Mouse (Mus musculus): Measurements from ENCODE around the gene Fbxl14. TPM values are rescaled to one million over a fixed set of nuclear protein-coding genes. Genes with fewer than 3 reads are reported as not detected.

The Fbxl14 gene
- polyA plus RNA-seq, 1 experiment from 2014 or later, result 5.3 TPM

GRCm38 (mm10) chr6:119485486-119485885 lies 6.0 kb downstream of the Fbxl14 start:
- no peak overlapping the region for H3K9ac ChIP-seq (replicated peaks; ENCODE audit: low read depth, low read length)
- peaks cover 7% of the 10 kb centered on the region for H3K36me3 ChIP-seq (ENCODE audit: control insufficient read depth, insufficient read depth, low read length)
- 10% methylated on average over 2 of the region's 2 CpGs for WGBS
- no peak overlapping the region for H3K4me3 ChIP-seq (ENCODE audit: low read depth, low read length)
- no peaks in the 10 kb centered on the region for H3K27me3 ChIP-seq (ENCODE audit: control insufficient read depth, insufficient read depth, low read length)
- ATAC-seq (ENCODE audit: insufficient number of reproducible peaks, insufficient read depth, low FRiP score, low read depth), result no peak
- peaks cover 16% of the 10 kb centered on the region for H3K4me1 ChIP-seq (ENCODE audit: control insufficient read depth, insufficient read depth, low read length)
- H3K27ac ChIP-seq (ENCODE audit: low read length), result no peak overlapping the region
- no peak overlapping the region for H3K4me2 ChIP-seq (replicated peaks; ENCODE audit: low read depth, low read length)
- H3K9me3 ChIP-seq (ENCODE audit: control insufficient read depth, low read depth, low read length), result no peaks in the 10 kb centered on the region

- 84% methylated on average over 12 of the region's 12 CpGs for WGBS
- no peaks in the 10 kb centered on the region for H3K9me3 ChIP-seq (ENCODE audit: control insufficient read depth, low read depth, low read length)
- H3K27ac ChIP-seq (ENCODE audit: low read length), result no peak overlapping the region
- H3K4me2 ChIP-seq (replicated peaks; ENCODE audit: low read depth, low read length), result no peak overlapping the region
- peaks cover 14% of the 10 kb centered on the region for H3K4me1 ChIP-seq (ENCODE audit: control insufficient read depth, insufficient read depth, low read length)
- no peaks in the 10 kb centered on the region for H3K27me3 ChIP-seq (ENCODE audit: control insufficient read depth, insufficient read depth, low read length)
- H3K9ac ChIP-seq (replicated peaks; ENCODE audit: low read depth, low read length), result no peak overlapping the region
- peaks cover 7% of the 10 kb centered on the region for H3K36me3 ChIP-seq (ENCODE audit: control insufficient read depth, insufficient read depth, low read length)
- no peak for ATAC-seq (ENCODE audit: insufficient number of reproducible peaks, insufficient read depth, low FRiP score, low read depth)
- H3K4me3 ChIP-seq (ENCODE audit: low read depth, low read length), result no peak overlapping the region
Measured at GRCm38 (mm10) chr6:119486381-119487084, 7.1 kb downstream of the Fbxl14 start.

GRCm38 (mm10) chr6:119487085-119487458 lies 7.6 kb downstream of the Fbxl14 start:
- Histone ChIP-seq H3K4me1 (ENCODE audit: control insufficient read depth, insufficient read depth, low read length) (peaks cover 17% of the 10 kb centered on the region), H3K27me3 (ENCODE audit: control insufficient read depth, insufficient read depth, low read length) (no peaks in the 10 kb centered on the region), H3K4me2 (replicated peaks; ENCODE audit: low read depth, low read length) (no peak overlapping the region), H3K9me3 (ENCODE audit: control insufficient read depth, low read depth, low read length) (no peaks in the 10 kb centered on the region), H3K27ac (ENCODE audit: low read length) (no peak overlapping the region), H3K9ac (replicated peaks; ENCODE audit: low read depth, low read length) (no peak overlapping the region), H3K36me3 (ENCODE audit: control insufficient read depth, insufficient read depth, low read length) (peaks cover 7% of the 10 kb centered on the region), H3K4me3 (ENCODE audit: low read depth, low read length) (no peak overlapping the region)
- no peak for ATAC-seq (ENCODE audit: insufficient number of reproducible peaks, insufficient read depth, low FRiP score, low read depth)
- WGBS, result 82% methylated on average over 7 of the region's 7 CpGs

DNA sequence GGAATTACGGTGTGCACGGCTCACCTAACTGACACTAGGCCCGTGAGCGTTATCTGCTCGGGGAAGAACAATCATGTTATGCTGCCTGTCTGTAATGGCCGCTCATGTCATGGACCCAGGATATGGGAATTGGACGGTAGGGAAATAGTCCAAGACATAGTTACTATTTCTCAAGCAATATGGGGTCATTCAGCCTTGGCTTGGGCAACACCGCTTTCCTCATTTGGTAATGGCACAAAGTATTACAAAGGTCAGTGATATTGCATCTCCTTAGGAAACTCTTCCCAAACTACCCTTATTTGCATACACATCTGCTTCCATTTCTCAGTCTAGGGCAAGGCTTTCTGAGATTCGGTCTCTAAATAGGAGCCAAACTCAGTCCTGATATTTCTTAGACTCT lies 8.2 kb downstream of the Fbxl14 start:
- 86% methylated on average over 9 of the region's 9 CpGs for WGBS
- no peaks in the 10 kb centered on the region for H3K9me3 ChIP-seq (ENCODE audit: control insufficient read depth, low read depth, low read length)
- H3K27me3 ChIP-seq (ENCODE audit: control insufficient read depth, insufficient read depth, low read length), result no peaks in the 10 kb centered on the region
- H3K4me2 ChIP-seq (replicated peaks; ENCODE audit: low read depth, low read length), result no peak overlapping the region
- no peak for ATAC-seq (ENCODE audit: insufficient number of reproducible peaks, insufficient read depth, low FRiP score, low read depth)
- peaks cover 18% of the 10 kb centered on the region for H3K4me1 ChIP-seq (ENCODE audit: control insufficient read depth, insufficient read depth, low read length)
- no peak overlapping the region for H3K4me3 ChIP-seq (ENCODE audit: low read depth, low read length)
- H3K9ac ChIP-seq (replicated peaks; ENCODE audit: low read depth, low read length), result no peak overlapping the region
- peaks cover 7% of the 10 kb centered on the region for H3K36me3 ChIP-seq (ENCODE audit: control insufficient read depth, insufficient read depth, low read length)
- no peak overlapping the region for H3K27ac ChIP-seq (ENCODE audit: low read length)

DNA sequence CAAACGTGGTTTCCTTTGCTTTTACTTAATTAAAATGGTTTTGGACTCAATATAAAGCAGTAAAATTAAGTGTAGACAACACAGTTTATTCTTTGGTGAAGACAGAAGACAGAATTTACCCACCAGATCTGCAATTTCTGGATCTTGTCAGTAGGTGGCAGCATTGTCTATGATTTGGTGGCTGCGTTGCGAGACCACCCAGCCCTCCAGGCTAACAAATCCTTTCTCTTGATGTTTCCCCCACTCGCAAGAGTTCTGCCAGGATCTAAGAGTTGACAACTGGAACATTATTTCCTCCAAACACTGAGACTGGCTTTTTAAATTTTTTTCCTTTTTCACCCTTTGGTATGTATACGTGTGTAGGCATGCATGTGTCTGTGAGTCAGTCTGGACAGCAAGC lies 10.3 kb downstream of the Fbxl14 start:
- H3K9me3 ChIP-seq (ENCODE audit: control insufficient read depth, low read depth, low read length), result no peaks in the 10 kb centered on the region
- no peak overlapping the region for H3K4me3 ChIP-seq (ENCODE audit: low read depth, low read length)
- no peak for ATAC-seq (ENCODE audit: insufficient number of reproducible peaks, insufficient read depth, low FRiP score, low read depth)
- no peaks in the 10 kb centered on the region for H3K27me3 ChIP-seq (ENCODE audit: control insufficient read depth, insufficient read depth, low read length)
- H3K4me1 ChIP-seq (ENCODE audit: control insufficient read depth, insufficient read depth, low read length), result peaks cover 7% of the 10 kb centered on the region; the same call in 1 of the 2 replicates
- no peak overlapping the region for H3K4me2 ChIP-seq (replicated peaks; ENCODE audit: low read depth, low read length)
- WGBS, result 6% methylated on average over 5 of the region's 5 CpGs
- H3K27ac ChIP-seq (ENCODE audit: low read length), result no peak overlapping the region
- no peak overlapping the region for H3K9ac ChIP-seq (replicated peaks; ENCODE audit: low read depth, low read length)
- H3K36me3 ChIP-seq (ENCODE audit: control insufficient read depth, insufficient read depth, low read length), result 0 out of 2 replicates have a peak, but pooled peaks cover under 1% of the 10 kb centered on the region

- H3K36me3 ChIP-seq (ENCODE audit: control insufficient read depth, insufficient read depth, low read length), result no peaks in the 10 kb centered on the region
- no peak overlapping the region for H3K9ac ChIP-seq (replicated peaks; ENCODE audit: low read depth, low read length)
- H3K4me3 ChIP-seq (ENCODE audit: low read depth, low read length), result no peak overlapping the region
- no peak overlapping the region for H3K4me2 ChIP-seq (replicated peaks; ENCODE audit: low read depth, low read length)
- ATAC-seq (ENCODE audit: insufficient number of reproducible peaks, insufficient read depth, low FRiP score, low read depth), result no peak
- no peaks in the 10 kb centered on the region for H3K27me3 ChIP-seq (ENCODE audit: control insufficient read depth, insufficient read depth, low read length)
- H3K27ac ChIP-seq (ENCODE audit: low read length), result no peak overlapping the region
- WGBS, result 32% methylated on average over 11 of the region's 11 CpGs
- peaks cover 7% of the 10 kb centered on the region; the same call in 1 of the 2 replicates for H3K4me1 ChIP-seq (ENCODE audit: control insufficient read depth, insufficient read depth, low read length)
- H3K9me3 ChIP-seq (ENCODE audit: control insufficient read depth, low read depth, low read length), result no peaks in the 10 kb centered on the region
Measured at GRCm38 (mm10) chr6:119490549-119490948, 11.1 kb downstream of the Fbxl14 start.

GRCm38 (mm10) chr6:119491006-119491405 lies 11.5 kb downstream of the Fbxl14 start:
- 55% methylated on average over 11 of the region's 11 CpGs for WGBS

DNA sequence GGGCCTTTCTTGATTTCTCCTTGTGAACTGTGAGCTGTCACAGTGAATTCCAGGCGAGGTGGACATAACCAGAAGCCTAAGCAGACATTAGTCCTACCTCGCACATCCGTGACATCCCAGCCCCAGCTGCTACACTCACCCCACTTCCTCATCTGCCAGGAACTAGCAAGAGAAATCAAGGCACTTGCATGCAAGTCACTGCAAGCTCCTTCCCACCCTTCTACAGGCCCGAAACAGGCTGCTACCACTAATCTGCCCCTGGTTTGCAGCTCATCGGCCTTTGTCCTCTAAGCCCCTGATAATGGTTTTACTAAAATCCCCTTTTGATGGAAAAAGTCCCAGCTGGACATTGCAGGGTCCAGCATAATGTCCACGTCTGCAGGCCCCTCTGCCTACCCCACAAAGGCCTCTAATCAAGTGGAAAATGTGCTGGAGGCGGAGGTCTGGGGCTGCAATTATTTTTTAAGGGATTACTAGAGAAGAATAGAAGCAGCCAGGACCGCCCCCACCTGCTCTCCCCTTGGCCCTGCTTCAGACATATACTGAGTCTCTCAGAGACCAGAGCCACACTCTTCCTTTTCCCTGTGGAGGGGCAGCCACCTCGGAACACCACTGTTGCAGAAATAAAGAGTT lies 12.6 kb downstream of the Fbxl14 start:
- no peak overlapping the region for H3K4me2 ChIP-seq (replicated peaks; ENCODE audit: low read depth, low read length)
- H3K27ac ChIP-seq (ENCODE audit: low read length), result no peak overlapping the region
- H3K4me1 ChIP-seq (ENCODE audit: control insufficient read depth, insufficient read depth, low read length), result peaks cover 7% of the 10 kb centered on the region; the same call in 1 of the 2 replicates
- no peaks in the 10 kb centered on the region for H3K36me3 ChIP-seq (ENCODE audit: control insufficient read depth, insufficient read depth, low read length)
- 53% methylated on average over 9 of the region's 9 CpGs for WGBS
- no peaks in the 10 kb centered on the region for H3K9me3 ChIP-seq (ENCODE audit: control insufficient read depth, low read depth, low read length)
- H3K27me3 ChIP-seq (ENCODE audit: control insufficient read depth, insufficient read depth, low read length), result no peaks in the 10 kb centered on the region
- no peak overlapping the region for H3K4me3 ChIP-seq (ENCODE audit: low read depth, low read length)
- no peak for ATAC-seq (ENCODE audit: insufficient number of reproducible peaks, insufficient read depth, low FRiP score, low read depth)
- H3K9ac ChIP-seq (replicated peaks; ENCODE audit: low read depth, low read length), result no peak overlapping the region

More at GRCm38 (mm10) chr6:119491006-119491405, 11.5 kb downstream of the Fbxl14 start:
- Histone ChIP-seq H3K9ac (replicated peaks; ENCODE audit: low read depth, low read length) (no peak overlapping the region), H3K4me3 (ENCODE audit: low read depth, low read length) (no peak overlapping the region), H3K9me3 (ENCODE audit: control insufficient read depth, low read depth, low read length) (no peaks in the 10 kb centered on the region), H3K27me3 (ENCODE audit: control insufficient read depth, insufficient read depth, low read length) (no peaks in the 10 kb centered on the region), H3K27ac (ENCODE audit: low read length) (no peak overlapping the region), H3K4me2 (replicated peaks; ENCODE audit: low read depth, low read length) (no peak overlapping the region), H3K36me3 (ENCODE audit: control insufficient read depth, insufficient read depth, low read length) (no peaks in the 10 kb centered on the region), H3K4me1 (ENCODE audit: control insufficient read depth, insufficient read depth, low read length) (peaks cover 7% of the 10 kb centered on the region; the same call in 1 of the 2 replicates)
- ATAC-seq (ENCODE audit: insufficient number of reproducible peaks, insufficient read depth, low FRiP score, low read depth), result no peak

Data from stomach, embryonic 14.5 days (tissue).